Mouse (Mus musculus) central nervous system, embryonic 14 days (tissue): ENCODE results near the gene Fnip1. TPM values are rescaled to one million over a fixed set of nuclear protein-coding genes. Genes with fewer than 3 reads are reported as not detected.

Experiments used
- polyA plus RNA-seq: library from polyadenylated mRNA; depleted of rRNA; stranded (reverse); fragments of >200 nt; gene quantifications from 2 replicates; pipeline ENCODE4 v1.2.3, GENCODE M21; 2012; rRNA removed

Gene Fnip1
- 8.6 and 9.0 TPM in 2 replicates for polyA plus RNA-seq

GRCm38 (mm10) chr11:54437823-54438337 is at the start of gene Fnip1:
Gene Fnip1, plus strand, starts transcription at chr11:54438199.

GRCm38 (mm10) chr11:54522529-54523430 is 84.8 kb downstream of the Fnip1 start, which contains the start of gene Rapgef6:
Gene Rapgef6, plus strand, starts transcription at chr11:54522847.

Other genes with a start within 250 kb of the Fnip1 start
- not detected in 2 replicates for gene Csf2, start 188.5 kb upstream of the Fnip1 start, polyA plus RNA-seq
- not detected in 2 replicates for gene Il3, start 170.9 kb upstream of the Fnip1 start, polyA plus RNA-seq
- gene Acsl6, start 134.4 kb upstream of the Fnip1 start, polyA plus RNA-seq = 42.2 and 46.1 TPM in 2 replicates
- gene Meikin, start 67.5 kb upstream of the Fnip1 start, polyA plus RNA-seq = not detected in 2 replicates
- gene Rapgef6, start 84.6 kb downstream of the Fnip1 start, polyA plus RNA-seq = 21.1 and 24.4 TPM in 2 replicates